ENCODE assay signal across 8 mouse cellular contexts in genomic region chr14:52303517-52303916, GRCm38 (mm10). TPM values are rescaled to one million over a fixed set of nuclear protein-coding genes. Genes with fewer than 3 reads are reported as not detected.
DNase-seq lines count a peak whose midpoint lies in the region; ATAC-seq and TF ChIP-seq lines count a peak whose summit lies in the region.
"Not testable (repeated sequence)": the region's sequence is repeated elsewhere in the genome, so short reads cannot be mapped to it uniquely, and the experiment has no call there.

No protein-coding gene starts in this region.

- peak in 1 of 2 experiments; percentile 13; a peak in 1 of 4 replicates for TF ChIP-seq CTCF in CH12.LX (conservative IDR thresholded peaks at IDR 0.05 in 1 of 2, IDR thresholded peaks at IDR 0.05 in 1 of 2; ENCODE audit: low read depth in 2 of 2, low read length in 2 of 2)
- not testable (repeated sequence) for TF ChIP-seq CTCF in embryonic fibroblast, embryonic 13.5 days (IDR thresholded peaks at IDR 0.05; ENCODE audit: borderline replicate concordance, insufficient read depth, low read length)

- H3K27me3 ChIP-seq in CH12.LX (replicated peaks); heart, embryonic 14.5 days (ENCODE audit: control insufficient read depth, insufficient read depth, low read length); intestine, embryonic 14.5 days (replicated peaks; ENCODE audit: control insufficient read depth, insufficient read depth, low read length); limb, embryonic 12.5 days; liver, embryonic 15.5 days; midbrain, embryonic 14.5 days (ENCODE audit: control insufficient read depth, insufficient read depth, low read length); neural tube, embryonic 15.5 days (replicated peaks): not testable (repeated sequence)

- dilution Hi-C loops in CH12.LX (cut with MboI; ENCODE audit: extremely low pct_ligation_motif_present, extremely low pct_unique_long_range_greater_than_20kb, low sequenced_read_pairs) = not testable (repeated sequence)

- peaks cover 0 to 22% of the 10 kb centered on the region in 2 experiments; a peak in 1 of 4 replicates for H3K4me1 ChIP-seq in CH12.LX (ENCODE audit: control insufficient read depth in 1 of 2, insufficient read depth in 2 of 2)
- not testable (repeated sequence) for H3K4me1 ChIP-seq in embryonic fibroblast, embryonic 13.5 days (ENCODE audit: control insufficient read depth, insufficient read depth, low read length); heart, embryonic 14.5 days (ENCODE audit: control insufficient read depth in 2 of 2, insufficient read depth in 2 of 2, low read length in 2 of 2); intestine, embryonic 14.5 days (replicated peaks; ENCODE audit: control insufficient read depth, insufficient read depth, low read length); limb, embryonic 12.5 days (replicated peaks); midbrain, embryonic 14.5 days (ENCODE audit: control insufficient read depth, insufficient read depth, low read length)
- peaks cover 37% of the 10 kb centered on the region for H3K4me1 ChIP-seq in liver, embryonic 15.5 days (replicated peaks)
- peaks cover 18% of the 10 kb centered on the region for H3K4me1 ChIP-seq in neural tube, embryonic 15.5 days

- WGBS in heart, embryonic 14.5 days = 89% methylated on average over 3 of the region's 3 CpGs
- 88% methylated on average over 3 of the region's 3 CpGs for WGBS in intestine, embryonic 14.5 days
- WGBS in limb, embryonic 12.5 days = 91% methylated on average over 3 of the region's 3 CpGs
- 77% methylated on average over 3 of the region's 3 CpGs for WGBS in liver, embryonic 15.5 days (ENCODE audit: insufficient replicate concordance)
- WGBS in midbrain, embryonic 14.5 days = 91% methylated on average over 3 of the region's 3 CpGs
- WGBS in neural tube, embryonic 15.5 days = 93% methylated on average over 3 of the region's 3 CpGs

- not testable (repeated sequence) for DNase-seq in CH12.LX (ENCODE audit: extremely low read depth); intestine, embryonic 14.5 days (ENCODE audit: low spot score); midbrain, embryonic 14.5 days

- in situ Hi-C loops in CH12.LX (cut with MboI; ENCODE audit: low pct_ligation_motif_present, low pct_unique_long_range_greater_than_20kb, low sequenced_read_pairs) = not testable (repeated sequence)

- not testable (repeated sequence) for H3K27ac ChIP-seq in CH12.LX (ENCODE audit: insufficient read depth, low read depth); embryonic fibroblast, embryonic 13.5 days (ENCODE audit: insufficient read depth, low read length); heart, embryonic 14.5 days (replicated peaks in 1 of 2; ENCODE audit: control insufficient read depth in 1 of 2, insufficient read depth in 1 of 2, low read depth in 2 of 2, low read length in 2 of 2); intestine, embryonic 14.5 days (ENCODE audit: low read depth); limb, embryonic 12.5 days; liver, embryonic 15.5 days (replicated peaks); midbrain, embryonic 14.5 days (replicated peaks; ENCODE audit: low read depth, low read length); neural tube, embryonic 15.5 days (replicated peaks)

- H3K9me3 ChIP-seq in CH12.LX (replicated peaks; ENCODE audit: low read length); heart, embryonic 14.5 days (ENCODE audit: control insufficient read depth, low read length); intestine, embryonic 14.5 days (ENCODE audit: control insufficient read depth, low read length); limb, embryonic 12.5 days; liver, embryonic 15.5 days (replicated peaks); midbrain, embryonic 14.5 days (ENCODE audit: control insufficient read depth, low read length); neural tube, embryonic 15.5 days (replicated peaks): not testable (repeated sequence)

- not testable (repeated sequence) for TF ChIP-seq RAD21 in CH12.LX (IDR thresholded peaks at IDR 0.05; ENCODE audit: low read depth, low read length)

- TF ChIP-seq EP300 in CH12.LX (IDR thresholded peaks at IDR 0.05; ENCODE audit: low read length) = not testable (repeated sequence)

- not testable (repeated sequence) for H3K4me3 ChIP-seq in CH12.LX (replicated peaks in 1 of 3; ENCODE audit: low read depth in 2 of 3, low read length in 2 of 3, poor library complexity in 1 of 3); heart, embryonic 14.5 days (ENCODE audit: control insufficient read depth in 1 of 2, insufficient read depth in 1 of 2, low read depth in 1 of 2, low read length in 2 of 2); intestine, embryonic 14.5 days (ENCODE audit: low read depth, low read length); midbrain, embryonic 14.5 days (replicated peaks; ENCODE audit: low read depth, low read length); neural tube, embryonic 15.5 days (replicated peaks)
- H3K4me3 ChIP-seq in embryonic fibroblast, embryonic 13.5 days (ENCODE audit: insufficient read depth, low read length) = 0 out of 2 replicates have a peak overlapping the region, but pooled peaks have one; percentile 59
- peak overlapping the region; percentile 73; the same call in 1 of the 2 replicates for H3K4me3 ChIP-seq in limb, embryonic 12.5 days (replicated peaks)
- H3K4me3 ChIP-seq in liver, embryonic 15.5 days (replicated peaks) = 0 out of 2 replicates have a peak overlapping the region, but pooled peaks have one; percentile 84

- peaks cover 20 to 30% of the 10 kb centered on the region in 2 experiments for H3K36me3 ChIP-seq in CH12.LX (replicated peaks in 1 of 2; ENCODE audit: control insufficient read depth in 1 of 2, insufficient read depth in 1 of 2, low read length in 1 of 2)
- H3K36me3 ChIP-seq in heart, embryonic 14.5 days (ENCODE audit: control insufficient read depth, insufficient read depth, low read length) = peaks cover 23% of the 10 kb centered on the region
- peaks cover 18% of the 10 kb centered on the region for H3K36me3 ChIP-seq in intestine, embryonic 14.5 days (ENCODE audit: control insufficient read depth, insufficient read depth, low read length)
- H3K36me3 ChIP-seq in limb, embryonic 12.5 days = peaks cover 22% of the 10 kb centered on the region
- peaks cover 18% of the 10 kb centered on the region for H3K36me3 ChIP-seq in liver, embryonic 15.5 days (replicated peaks)
- H3K36me3 ChIP-seq in midbrain, embryonic 14.5 days (ENCODE audit: control insufficient read depth, insufficient read depth, low read length) = peaks cover 21% of the 10 kb centered on the region
- H3K36me3 ChIP-seq in neural tube, embryonic 15.5 days = peaks cover 16% of the 10 kb centered on the region

- peaks cover 29% of the 10 kb centered on the region for H3K79me2 ChIP-seq in CH12.LX (replicated peaks; ENCODE audit: control insufficient read depth, extremely low read depth, insufficient read depth, poor library complexity, severe bottlenecking)

- not testable (repeated sequence) for ATAC-seq in heart, embryonic 14.5 days (ENCODE audit: insufficient number of reproducible peaks, insufficient read depth, low FRiP score, low read depth); intestine, embryonic 14.5 days (replicated peaks; ENCODE audit: low FRiP score, low TSS enrichment, low read depth); limb, embryonic 12.5 days (ENCODE audit: insufficient number of reproducible peaks, insufficient read depth, low FRiP score, low TSS enrichment, low read depth); liver, embryonic 15.5 days (ENCODE audit: insufficient read depth); midbrain, embryonic 14.5 days (ENCODE audit: low FRiP score, low TSS enrichment); neural tube, embryonic 15.5 days (ENCODE audit: low FRiP score)

- H3K9ac ChIP-seq in CH12.LX (ENCODE audit: insufficient read depth, low read depth); heart, embryonic 14.5 days (ENCODE audit: low read length); intestine, embryonic 14.5 days (ENCODE audit: low read length); limb, embryonic 12.5 days (replicated peaks); liver, embryonic 15.5 days; midbrain, embryonic 14.5 days (replicated peaks; ENCODE audit: low read length); neural tube, embryonic 15.5 days (replicated peaks): not testable (repeated sequence)

- not testable (repeated sequence) for H3K4me2 ChIP-seq in CH12.LX (ENCODE audit: insufficient read depth, low read depth, poor library complexity, severe bottlenecking); limb, embryonic 12.5 days; liver, embryonic 15.5 days
- peak overlapping the region; percentile 72; the same call in 1 of the 2 replicates for H3K4me2 ChIP-seq in heart, embryonic 14.5 days (ENCODE audit: low read length)
- H3K4me2 ChIP-seq in intestine, embryonic 14.5 days (ENCODE audit: low read length) = peak overlapping the region; percentile 75; the same call in 1 of the 2 replicates
- peak overlapping the region; percentile 65 for H3K4me2 ChIP-seq in midbrain, embryonic 14.5 days (ENCODE audit: low read length)
- H3K4me2 ChIP-seq in neural tube, embryonic 15.5 days = peak overlapping the region; percentile 59

- not testable (repeated sequence) for TF ChIP-seq POLR2A in CH12.LX (IDR thresholded peaks at IDR 0.05; ENCODE audit: low read depth, low read length); embryonic fibroblast, embryonic 13.5 days (IDR thresholded peaks at IDR 0.05; ENCODE audit: low read depth, low read length)

RNA-seq across cellular contexts. Expression of gene Mettl3, which starts 1.4 kb away (rescaled TPM):
- total RNA-seq in CH12.LX (2012; rRNA removed) = 41.6 and 51.5 TPM in 2 replicates
- 42.7 and 47.0 TPM in 2 replicates for total RNA-seq in CH12.LX (2014; rRNA removed)
- polyA plus RNA-seq in CH12.LX (2012; ENCODE audit: insufficient read length, low read depth) = 47.4 and 49.5 TPM in 2 replicates
- 49.1 and 49.4 TPM in 2 replicates for polyA plus RNA-seq in embryonic fibroblast, embryonic 13.5 days (2011; ENCODE audit: insufficient read length, low read depth, missing spikeins)
- polyA plus RNA-seq in heart, embryonic 14.5 days (2014; fragmentation: Nextera tagmentation; extraction: Ambion mirVana) = 20.5 and 24.1 TPM in 2 replicates
- 37.0 and 43.5 TPM in 2 replicates for polyA plus RNA-seq in intestine, embryonic 14.5 days (2014; fragmentation: Nextera tagmentation; extraction: Ambion mirVana)
- 59.9 and 61.0 TPM in 2 replicates for polyA plus RNA-seq in limb, embryonic 12.5 days (2016; fragmentation: Nextera tagmentation; extraction: Ambion mirVana)
- polyA plus RNA-seq in liver, embryonic 15.5 days (2015; fragmentation: Nextera tagmentation; extraction: Ambion mirVana) = 15.9 and 18.2 TPM in 2 replicates
- 39.8 and 42.8 TPM in 2 replicates for polyA plus RNA-seq in midbrain, embryonic 14.5 days (2014; fragmentation: Nextera tagmentation; extraction: Ambion mirVana)
- polyA plus RNA-seq in neural tube, embryonic 15.5 days (2015; fragmentation: Nextera tagmentation; extraction: Ambion mirVana) = 44.9 and 47.9 TPM in 2 replicates

RNA-seq across cellular contexts. Expression of gene Rab2b, which starts 24.2 kb away (rescaled TPM):
- total RNA-seq in CH12.LX (2012; rRNA removed) (3.8 and 4.6 TPM in 2 replicates), CH12.LX (2014; rRNA removed) (7.8 and 10.2 TPM in 2 replicates)
- polyA plus RNA-seq in CH12.LX (2012; ENCODE audit: insufficient read length, low read depth) = 5.7 and 6.9 TPM in 2 replicates
- polyA plus RNA-seq in embryonic fibroblast, embryonic 13.5 days (2011; ENCODE audit: insufficient read length, low read depth, missing spikeins) = 31.1 and 45.6 TPM in 2 replicates
- polyA plus RNA-seq in heart, embryonic 14.5 days (2014; fragmentation: Nextera tagmentation; extraction: Ambion mirVana) = 16.4 and 16.8 TPM in 2 replicates
- 21.0 and 22.1 TPM in 2 replicates for polyA plus RNA-seq in intestine, embryonic 14.5 days (2014; fragmentation: Nextera tagmentation; extraction: Ambion mirVana)
- polyA plus RNA-seq in limb, embryonic 12.5 days (2016; fragmentation: Nextera tagmentation; extraction: Ambion mirVana) = 23.2 and 23.5 TPM in 2 replicates
- 2.6 and 3.1 TPM in 2 replicates for polyA plus RNA-seq in liver, embryonic 15.5 days (2015; fragmentation: Nextera tagmentation; extraction: Ambion mirVana)
- polyA plus RNA-seq in midbrain, embryonic 14.5 days (2014; fragmentation: Nextera tagmentation; extraction: Ambion mirVana) = 60.4 and 65.7 TPM in 2 replicates
- polyA plus RNA-seq in neural tube, embryonic 15.5 days (2015; fragmentation: Nextera tagmentation; extraction: Ambion mirVana) = 47.5 and 50.0 TPM in 2 replicates

RNA-seq across cellular contexts. Expression of gene Tox4, which starts 24.6 kb away (rescaled TPM):
- total RNA-seq in CH12.LX (2012; rRNA removed) (41.6 and 45.7 TPM in 2 replicates), CH12.LX (2014; rRNA removed) (56.3 and 58.9 TPM in 2 replicates)
- polyA plus RNA-seq in CH12.LX (2012; ENCODE audit: insufficient read length, low read depth) = 43.5 and 49.1 TPM in 2 replicates
- polyA plus RNA-seq in embryonic fibroblast, embryonic 13.5 days (2011; ENCODE audit: insufficient read length, low read depth, missing spikeins) = 38.2 and 44.0 TPM in 2 replicates
- 39.2 and 39.7 TPM in 2 replicates for polyA plus RNA-seq in heart, embryonic 14.5 days (2014; fragmentation: Nextera tagmentation; extraction: Ambion mirVana)
- 34.3 and 44.9 TPM in 2 replicates for polyA plus RNA-seq in intestine, embryonic 14.5 days (2014; fragmentation: Nextera tagmentation; extraction: Ambion mirVana)
- polyA plus RNA-seq in limb, embryonic 12.5 days (2016; fragmentation: Nextera tagmentation; extraction: Ambion mirVana) = 47.2 and 51.3 TPM in 2 replicates
- 16.4 and 18.1 TPM in 2 replicates for polyA plus RNA-seq in liver, embryonic 15.5 days (2015; fragmentation: Nextera tagmentation; extraction: Ambion mirVana)
- polyA plus RNA-seq in midbrain, embryonic 14.5 days (2014; fragmentation: Nextera tagmentation; extraction: Ambion mirVana) = 52.6 and 56.1 TPM in 2 replicates
- 51.0 and 52.5 TPM in 2 replicates for polyA plus RNA-seq in neural tube, embryonic 15.5 days (2015; fragmentation: Nextera tagmentation; extraction: Ambion mirVana)

RNA-seq across cellular contexts. Expression of gene Sall2, which starts 25.0 kb away (rescaled TPM):
- total RNA-seq in CH12.LX (2012; rRNA removed) (1.3 and 1.5 TPM in 2 replicates), CH12.LX (2014; rRNA removed) (0.16 and 0.19 TPM in 2 replicates)
- 0.40 and 0.60 TPM in 2 replicates for polyA plus RNA-seq in CH12.LX (2012; ENCODE audit: insufficient read length, low read depth)
- 12.1 and 15.6 TPM in 2 replicates for polyA plus RNA-seq in embryonic fibroblast, embryonic 13.5 days (2011; ENCODE audit: insufficient read length, low read depth, missing spikeins)
- 6.0 and 6.2 TPM in 2 replicates for polyA plus RNA-seq in heart, embryonic 14.5 days (2014; fragmentation: Nextera tagmentation; extraction: Ambion mirVana)
- polyA plus RNA-seq in intestine, embryonic 14.5 days (2014; fragmentation: Nextera tagmentation; extraction: Ambion mirVana) = 15.2 and 16.2 TPM in 2 replicates
- 30.9 and 33.7 TPM in 2 replicates for polyA plus RNA-seq in limb, embryonic 12.5 days (2016; fragmentation: Nextera tagmentation; extraction: Ambion mirVana)
- polyA plus RNA-seq in liver, embryonic 15.5 days (2015; fragmentation: Nextera tagmentation; extraction: Ambion mirVana) = 0.71 and 0.86 TPM in 2 replicates
- 40.1 and 55.6 TPM in 2 replicates for polyA plus RNA-seq in midbrain, embryonic 14.5 days (2014; fragmentation: Nextera tagmentation; extraction: Ambion mirVana)
- 40.0 and 41.6 TPM in 2 replicates for polyA plus RNA-seq in neural tube, embryonic 15.5 days (2015; fragmentation: Nextera tagmentation; extraction: Ambion mirVana)

RNA-seq across cellular contexts. Expression of gene Chd8, which starts 45.9 kb away (rescaled TPM):
- total RNA-seq in CH12.LX (2012; rRNA removed) = 49.2 and 51.9 TPM in 2 replicates
- 16.8 and 17.3 TPM in 2 replicates for total RNA-seq in CH12.LX (2014; rRNA removed)
- polyA plus RNA-seq in CH12.LX (2012; ENCODE audit: insufficient read length, low read depth) = 89.2 and 96.8 TPM in 2 replicates
- 141 and 146 TPM in 2 replicates for polyA plus RNA-seq in embryonic fibroblast, embryonic 13.5 days (2011; ENCODE audit: insufficient read length, low read depth, missing spikeins)
- 28.2 and 30.3 TPM in 2 replicates for polyA plus RNA-seq in heart, embryonic 14.5 days (2014; fragmentation: Nextera tagmentation; extraction: Ambion mirVana)
- polyA plus RNA-seq in intestine, embryonic 14.5 days (2014; fragmentation: Nextera tagmentation; extraction: Ambion mirVana) = 47.4 and 50.6 TPM in 2 replicates
- polyA plus RNA-seq in limb, embryonic 12.5 days (2016; fragmentation: Nextera tagmentation; extraction: Ambion mirVana) = 49.6 and 53.7 TPM in 2 replicates
- 8.3 and 10.2 TPM in 2 replicates for polyA plus RNA-seq in liver, embryonic 15.5 days (2015; fragmentation: Nextera tagmentation; extraction: Ambion mirVana)
- polyA plus RNA-seq in midbrain, embryonic 14.5 days (2014; fragmentation: Nextera tagmentation; extraction: Ambion mirVana) = 47.5 and 53.4 TPM in 2 replicates
- 30.0 and 30.5 TPM in 2 replicates for polyA plus RNA-seq in neural tube, embryonic 15.5 days (2015; fragmentation: Nextera tagmentation; extraction: Ambion mirVana)
